Mouse (Mus musculus): ENCODE measurements at regions not wholly inside any gene's neighbourhood (a gene's known extent, or its start where the extent isn't known, plus 50 kb on each side); places are given as distances from the start of the nearest gene placed in this dataset.
"Not testable (repeated sequence)": the region's sequence is repeated elsewhere in the genome, so short reads cannot be mapped to it uniquely, and the experiment has no call there.

- DNase-seq (ENCODE audit: low read depth, low spot score), result no peak
These were observed 496.5 kb upstream of the Impg1 start for GRCm38 (mm10) chr9:80961818-80962217.

- peak; percentile 6 for DNase-seq (ENCODE audit: low read depth, low spot score)
These were observed 477.7 kb upstream of the Impg1 start for GRCm38 (mm10) chr9:80942991-80943390.

- DNase-seq (ENCODE audit: low read depth, low spot score), result no peak
These were observed 476.1 kb upstream of the Impg1 start for GRCm38 (mm10) chr9:80941424-80941823.

- no peak for DNase-seq (ENCODE audit: low read depth, low spot score)
These were observed 473.0 kb upstream of the Impg1 start for GRCm38 (mm10) chr9:80938238-80938637.

- no peak for DNase-seq (ENCODE audit: low read depth, low spot score)
These were observed 465.3 kb upstream of the Impg1 start for GRCm38 (mm10) chr9:80930628-80931027.

- no peak for DNase-seq (ENCODE audit: low read depth, low spot score)
These were observed 455.0 kb upstream of the Impg1 start for GRCm38 (mm10) chr9:80920304-80920703.

GRCm38 (mm10) chr9:80913867-80914266 lies 448.6 kb upstream of the Impg1 start:
- DNase-seq (ENCODE audit: low read depth, low spot score), result no peak

GRCm38 (mm10) chr9:80912177-80912576 lies 446.9 kb upstream of the Impg1 start:
- DNase-seq (ENCODE audit: low read depth, low spot score), result no peak

- no peak for DNase-seq (ENCODE audit: low read depth, low spot score)
These were observed 401.5 kb upstream of the Impg1 start for GRCm38 (mm10) chr9:80866807-80867206.

GRCm38 (mm10) chr9:80858998-80859397 lies 393.7 kb upstream of the Impg1 start:
- no peak for DNase-seq (ENCODE audit: low read depth, low spot score)

GRCm38 (mm10) chr9:80848190-80848589 lies 382.9 kb upstream of the Impg1 start:
- DNase-seq (ENCODE audit: low read depth, low spot score), result no peak

- DNase-seq (ENCODE audit: low read depth, low spot score), result no peak
These were observed 367.5 kb upstream of the Impg1 start for GRCm38 (mm10) chr9:80832808-80833207.

- DNase-seq (ENCODE audit: low read depth, low spot score), result no peak
These were observed 360.1 kb upstream of the Impg1 start for GRCm38 (mm10) chr9:80825346-80825745.

GRCm38 (mm10) chr9:80820066-80820465 lies 354.8 kb upstream of the Impg1 start:
- no peak for DNase-seq (ENCODE audit: low read depth, low spot score)

GRCm38 (mm10) chr9:80819070-80819469 lies 353.8 kb upstream of the Impg1 start:
- no peak for DNase-seq (ENCODE audit: low read depth, low spot score)

- DNase-seq (ENCODE audit: low read depth, low spot score), result not testable (repeated sequence)
These were observed 348.6 kb upstream of the Impg1 start for GRCm38 (mm10) chr9:80813921-80814320.

GRCm38 (mm10) chr9:80791523-80791922 lies 326.2 kb upstream of the Impg1 start:
- DNase-seq (ENCODE audit: low read depth, low spot score), result no peak

GRCm38 (mm10) chr9:80774541-80774940 lies 309.3 kb upstream of the Impg1 start:
- DNase-seq (ENCODE audit: low read depth, low spot score), result no peak

GRCm38 (mm10) chr9:80735806-80736205 lies 270.5 kb upstream of the Impg1 start:
- not testable (repeated sequence) for DNase-seq (ENCODE audit: low read depth, low spot score)

GRCm38 (mm10) chr9:80732971-80733370 lies 267.7 kb upstream of the Impg1 start:
- no peak for DNase-seq (ENCODE audit: low read depth, low spot score)

- DNase-seq (ENCODE audit: low read depth, low spot score), result no peak
These were observed 258.4 kb upstream of the Impg1 start for GRCm38 (mm10) chr9:80723638-80724037.

GRCm38 (mm10) chr9:80718516-80718915 lies 253.2 kb upstream of the Impg1 start:
- DNase-seq (ENCODE audit: low read depth, low spot score), result no peak

- DNase-seq (ENCODE audit: low read depth, low spot score), result no peak
These were observed 244.5 kb upstream of the Impg1 start for GRCm38 (mm10) chr9:80709781-80710180.

- DNase-seq (ENCODE audit: low read depth, low spot score), result peak; percentile 28
These were observed 240.0 kb upstream of the Impg1 start for GRCm38 (mm10) chr9:80705264-80705663.
